8 mouse cellular contexts compared by ENCODE assay signal in genomic region chr10:76345540-76345902, GRCm38 (mm10). TPM values are rescaled to one million over a fixed set of nuclear protein-coding genes. Genes with fewer than 3 reads are reported as not detected.
DNase-seq lines count a peak whose midpoint lies in the region; ATAC-seq and TF ChIP-seq lines count a peak whose summit lies in the region.

No protein-coding gene starts in this region.

- WGBS in heart, embryonic 13.5 days = 4% methylated on average over 12 of the region's 12 CpGs
- WGBS in forebrain, embryonic 16.5 days = 5% methylated on average over 12 of the region's 12 CpGs
- 2% methylated on average over 12 of the region's 12 CpGs for WGBS in liver, embryonic 16.5 days (ENCODE audit: insufficient replicate concordance)

- H3K9me3 ChIP-seq in heart, embryonic 13.5 days = no peaks in the 10 kb centered on the region
- no peaks in the 10 kb centered on the region for H3K9me3 ChIP-seq in G1E (replicated peaks)
- H3K9me3 ChIP-seq in forebrain, embryonic 16.5 days (ENCODE audit: control insufficient read depth, low read length) = no peaks in the 10 kb centered on the region
- H3K9me3 ChIP-seq in liver, embryonic 16.5 days (replicated peaks; ENCODE audit: control insufficient read depth, low read length) = no peaks in the 10 kb centered on the region

- H3K27me3 ChIP-seq in heart, embryonic 13.5 days (replicated peaks) = no peaks in the 10 kb centered on the region
- peaks cover 15% of the 10 kb centered on the region for H3K27me3 ChIP-seq in G1E (ENCODE audit: insufficient read depth, low read length)
- H3K27me3 ChIP-seq in forebrain, embryonic 16.5 days (replicated peaks; ENCODE audit: control insufficient read depth, insufficient read depth, low read length) = no peaks in the 10 kb centered on the region
- H3K27me3 ChIP-seq in liver, embryonic 16.5 days (ENCODE audit: control insufficient read depth, insufficient read depth, low read depth, low read length) = peaks cover 9% of the 10 kb centered on the region

- DNase-seq in heart, postnatal 14 days = no peak
- no peak for DNase-seq in G1E (ENCODE audit: low spot score)
- no peak for DNase-seq in urinary bladder, postnatal 14 days (ENCODE audit: low spot score)
- DNase-seq in cerebellum, postnatal 10 days = no peak
- DNase-seq in left cerebral cortex, postnatal 10 days (ENCODE audit: extremely low spot score in 1 of 2, low spot score in 2 of 2) = no peak

- no peak for TF ChIP-seq CTCF in G1E (IDR thresholded peaks at IDR 0.05; ENCODE audit: low read depth, low read length)

- intact Hi-C loops in heart, postnatal 14 days (cut with DNase I) = no loop called here
- intact Hi-C loops in left cerebral cortex, postnatal 10 days (cut with DNase I) = no loop called here

- peak overlapping the region; percentile 94 for H3K4me2 ChIP-seq in heart, embryonic 13.5 days
- peak overlapping the region; percentile 91 for H3K4me2 ChIP-seq in forebrain, embryonic 16.5 days (ENCODE audit: low read length)
- peak overlapping the region; percentile 98 for H3K4me2 ChIP-seq in liver, embryonic 16.5 days (ENCODE audit: low read depth, low read length)

- no peak for ATAC-seq in heart, embryonic 13.5 days (ENCODE audit: extremely low read depth, insufficient number of reproducible peaks, low FRiP score, low TSS enrichment)
- ATAC-seq in G1E (ENCODE audit: extremely low read depth, insufficient number of reproducible peaks, low FRiP score, poor library complexity, severe bottlenecking) = no peak
- no peak for ATAC-seq in forebrain, embryonic 16.5 days
- peak; percentile 17; the same call in 1 of the 2 replicates for ATAC-seq in liver, embryonic 16.5 days (ENCODE audit: low read depth)

- peaks cover 28% of the 10 kb centered on the region for H3K4me1 ChIP-seq in heart, embryonic 13.5 days
- peaks cover 20% of the 10 kb centered on the region for H3K4me1 ChIP-seq in G1E (ENCODE audit: insufficient read depth, low read depth, low read length)
- peaks cover 19% of the 10 kb centered on the region for H3K4me1 ChIP-seq in forebrain, embryonic 16.5 days (replicated peaks; ENCODE audit: control insufficient read depth, insufficient read depth, low read length)
- H3K4me1 ChIP-seq in liver, embryonic 16.5 days (ENCODE audit: control insufficient read depth, low read depth, low read length) = peaks cover 13% of the 10 kb centered on the region

- H3K9ac ChIP-seq in heart, embryonic 13.5 days = peak overlapping the region; percentile 94
- peak overlapping the region; percentile 95 for H3K9ac ChIP-seq in forebrain, embryonic 16.5 days (replicated peaks; ENCODE audit: low read depth, low read length)
- peak overlapping the region; percentile 65 for H3K9ac ChIP-seq in liver, embryonic 16.5 days (ENCODE audit: low read depth, low read length)

- peaks cover 15% of the 10 kb centered on the region for H3K36me3 ChIP-seq in heart, embryonic 13.5 days
- peaks cover 18% of the 10 kb centered on the region for H3K36me3 ChIP-seq in G1E (replicated peaks)
- H3K36me3 ChIP-seq in forebrain, embryonic 16.5 days (ENCODE audit: control insufficient read depth, insufficient read depth) = 0 out of 2 replicates have a peak, but pooled peaks cover 2% of the 10 kb centered on the region
- no peaks in the 10 kb centered on the region; the same call in 1 of the 2 replicates for H3K36me3 ChIP-seq in liver, embryonic 16.5 days (ENCODE audit: control insufficient read depth, insufficient read depth)

- H3K27ac ChIP-seq in heart, embryonic 13.5 days (replicated peaks) = peak overlapping the region; percentile 91
- H3K27ac ChIP-seq in forebrain, embryonic 16.5 days (ENCODE audit: low read length) = no peak overlapping the region
- peak overlapping the region; percentile 38; the same call in 1 of the 2 replicates for H3K27ac ChIP-seq in liver, embryonic 16.5 days (ENCODE audit: low read length)

- H3K4me3 ChIP-seq in heart, embryonic 13.5 days = peak overlapping the region; percentile 89
- H3K4me3 ChIP-seq in G1E (ENCODE audit: low read depth, low read length) = peak overlapping the region; percentile 78
- H3K4me3 ChIP-seq in forebrain, embryonic 16.5 days (replicated peaks; ENCODE audit: low read length) = peak overlapping the region; percentile 83
- H3K4me3 ChIP-seq in liver, embryonic 16.5 days (ENCODE audit: low read depth, low read length) = peak overlapping the region; percentile 81

RNA-seq across cellular contexts. Expression of gene Dip2a, which starts 0.4 kb away (rescaled TPM):
- 7.5 and 8.1 TPM in 2 replicates for polyA plus RNA-seq in heart, embryonic 13.5 days (2015; fragmentation: Nextera tagmentation; extraction: Ambion mirVana)
- total RNA-seq in heart, postnatal 14 days (2021) = 10 to 100 TPM; 16.2 to 16.3 TPM
- 2.6 and 2.8 TPM in 2 replicates for total RNA-seq in G1E (2014; fragmentation: Nextera tagmentation)
- total RNA-seq in G1E (2017) = 2.6 and 4.3 TPM in 2 replicates
- 1.1 and 1.5 TPM in 2 replicates for polyA plus RNA-seq in G1E (2012)
- 15.9 and 19.6 TPM in 2 replicates for polyA plus RNA-seq in forebrain, embryonic 16.5 days (2015; fragmentation: Nextera tagmentation; extraction: Ambion mirVana)
- 1.1 and 1.6 TPM in 2 replicates for polyA plus RNA-seq in liver, embryonic 16.5 days (2015; fragmentation: Nextera tagmentation; extraction: Ambion mirVana)
- total RNA-seq in left cerebral cortex, postnatal 10 days (2021) = 10 to 100 TPM; 62.9 to 64.1 TPM
